Mouse (Mus musculus) E14TG2a.4 (cell line): ENCODE data around the gene Akap13.

Experiments used
- CTCF ChIP-seq: conservative IDR thresholded peaks from 2 replicates; pipeline ENCODE4 v1.5.1; 2014; ENCODE audit warnings: low read length
- POU5F1 ChIP-seq: IDR thresholded peaks from 2 replicates; pipeline ENCODE4 v1.6.1; 2014; ENCODE audit warnings: low read length, borderline replicate concordance

DNA sequence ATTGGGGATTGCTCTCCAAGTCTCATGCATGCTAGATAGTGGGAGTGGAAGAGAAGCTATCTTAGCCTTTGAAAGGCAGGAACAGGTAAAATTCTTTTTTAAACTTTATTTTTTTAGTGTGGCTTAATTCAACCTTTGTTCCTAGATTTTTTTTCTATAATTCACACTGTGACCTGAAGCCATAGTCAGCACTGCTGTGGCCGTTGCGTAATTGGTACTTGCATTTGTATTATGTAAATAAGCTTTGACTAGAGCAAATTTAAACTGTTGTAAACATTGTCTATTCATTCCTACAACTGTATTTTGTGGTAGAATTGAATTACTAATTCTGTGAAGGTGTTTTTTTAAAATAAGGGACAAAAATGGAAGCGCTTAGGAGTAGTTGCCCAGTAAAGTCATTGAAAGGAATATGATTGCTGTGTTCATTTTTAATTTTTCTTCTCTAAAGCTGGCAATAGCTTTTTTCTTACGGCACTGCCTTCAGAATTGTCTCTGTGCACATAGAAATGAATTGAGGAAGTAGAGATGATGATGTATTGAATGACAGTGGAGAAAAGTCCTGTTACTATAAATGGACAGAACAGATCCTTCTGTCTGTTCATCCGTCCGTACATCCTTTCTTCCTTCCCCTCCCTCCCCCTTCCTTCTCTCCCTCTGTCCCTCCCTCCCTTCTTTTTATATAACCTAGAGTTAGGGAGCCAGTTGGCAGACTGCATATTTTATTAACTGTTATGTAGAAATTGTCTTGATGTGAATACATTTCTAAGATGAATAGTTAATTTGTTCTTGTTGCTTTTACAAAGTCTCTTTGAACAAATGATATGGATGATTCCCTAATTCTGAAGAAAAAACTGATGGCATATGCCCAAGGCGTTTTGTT, 17.2 kb downstream of the Akap13 start:
- no peak for TF ChIP-seq CTCF
- TF ChIP-seq POU5F1, result no peak
